Mouse (Mus musculus): ENCODE results near the gene Polr3gl.

GRCm38 (mm10) chr3:96602704-96603084, 8.7 kb upstream of the Polr3gl start:
- TF ChIP-seq POLR2A (IDR thresholded peaks at IDR 0.05; ENCODE audit: borderline replicate concordance, low read depth, low read length) (no peak), CTCF (IDR thresholded peaks at IDR 0.05; ENCODE audit: low read depth, low read length) (no peak)
